Mouse (Mus musculus) erythroid progenitor cell, adult 5-6 weeks (primary cell): Measurements from ENCODE around the gene Kit. TPM values are rescaled to one million over a fixed set of nuclear protein-coding genes. Genes with fewer than 3 reads are reported as not detected.

ENCODE experiments used
- ATAC-seq: replicated peaks from 2 replicates; pipeline ENCODE4 v1.8.0; 2016; ENCODE audit warnings: moderate number of reproducible peaks, mild to moderate bottlenecking, moderate TSS enrichment, inconsistent platforms; ENCODE audit not compliant: poor library complexity, low FRiP score, severe bottlenecking
- total RNA-seq, 2 experiments: library from RNA; stranded (forward) in 1 of 2; stranded (reverse) in 1 of 2; fragments of 150-400 nt in 1 of 2; fragments of 186-747, 209-891 nt in 1 of 2; gene quantifications; 2 replicates each; pipeline versions ENCODE4 v1.2.3 to v1.2.4; 2015 to 2017; ENCODE audit warnings: low replicate concordance in 2 of 2

Kit gene
- total RNA-seq, 2 experiments from 2014 or later: 3.2 to 26.8 TPM

GRCm38 (mm10) chr5:75699516-75699915, 124.8 kb downstream of the Kit start:
- ATAC-seq: no peak

GRCm38 (mm10) chr5:75701662-75702061, 126.9 kb downstream of the Kit start:
- ATAC-seq: no peak

GRCm38 (mm10) chr5:75702080-75702479, 127.4 kb downstream of the Kit start:
- no peak for ATAC-seq

- ATAC-seq: no peak
Observed at GRCm38 (mm10) chr5:75704584-75705175, 130.0 kb downstream of the Kit start.

GRCm38 (mm10) chr5:75705421-75705820, 130.7 kb downstream of the Kit start:
- no peak for ATAC-seq
